Mouse (Mus musculus) erythroblast, embryonic 14.5 days (primary cell): Measurements from ENCODE around the gene Abtb2.

Experiments used
- GATA1 ChIP-seq: IDR thresholded peaks from 2 replicates; pipeline ENCODE4 v1.6.1; 2012; ENCODE audit warnings: low read length, inconsistent platforms, mixed read lengths
- TAL1 ChIP-seq: IDR thresholded peaks from 3 replicates; pipeline ENCODE4 v1.6.1; 2012; ENCODE audit warnings: low read length, inconsistent platforms, mixed read lengths

DNA sequence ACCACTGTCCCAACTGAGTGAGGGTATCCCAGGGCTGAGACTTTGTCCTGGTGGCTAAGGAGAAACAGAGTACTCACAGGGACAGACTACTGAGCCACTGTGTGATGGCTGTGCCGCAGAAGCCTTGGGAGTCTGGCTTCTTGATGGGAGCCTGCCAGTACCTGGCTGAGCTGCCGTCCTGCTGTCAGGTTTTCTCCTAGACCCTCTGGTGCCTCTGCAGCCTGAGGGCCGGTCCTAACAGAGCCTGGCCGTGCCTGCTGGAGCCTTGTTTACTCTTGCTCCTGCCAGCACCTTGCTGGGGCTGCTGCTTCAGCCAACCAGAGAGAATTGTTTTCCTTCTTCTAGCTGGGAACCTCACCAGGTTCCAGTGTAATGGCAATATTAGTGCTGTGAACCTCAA lies 148.3 kb downstream of the Abtb2 start:
- TF ChIP-seq GATA1: no peak
- TF ChIP-seq TAL1: no peak
